Mouse (Mus musculus) CH12.LX (cell line): ENCODE measurements at regions not wholly inside any gene's neighbourhood (a gene's known extent, or its start where the extent isn't known, plus 50 kb on each side); places are given as distances from the start of the nearest gene placed in this dataset.
A peak's percentile ranks its signal among the peaks of the same experiment; 100 is the strongest.

Experiments
- DNase-seq: peaks from one replicate; pipeline ENCODE4 v3.0.0-alpha.2; 2013; ENCODE audit errors: extremely low read depth
- H3K27ac ChIP-seq: 2 replicates; pipeline ENCODE4 v1.5.1; 2012; ENCODE audit warnings: low read depth, mild to moderate bottlenecking, control low read depth, moderate library complexity; ENCODE audit not compliant: insufficient read depth
- H3K27me3 ChIP-seq: replicated peaks from 2 replicates; pipeline ENCODE3; 2012; ENCODE audit warnings: inconsistent platforms
- H3K36me3 ChIP-seq, 2 experiments: replicated peaks in 1 of 2; 2 replicates each; pipeline versions ENCODE3 to v1.6.1; 2012; ENCODE audit warnings: inconsistent platforms in 1 of 2, low read length in 1 of 2, mild to moderate bottlenecking in 1 of 2, mixed read lengths in 1 of 2, moderate library complexity in 1 of 2; ENCODE audit not compliant: control insufficient read depth in 1 of 2, insufficient read depth in 1 of 2
- H3K4me1 ChIP-seq, 2 experiments: 2 replicates each; pipeline ENCODE4 v1.6.1; 2012; ENCODE audit warnings: inconsistent platforms in 1 of 2, moderate library complexity in 1 of 2; ENCODE audit not compliant: insufficient read depth in 2 of 2, control insufficient read depth in 1 of 2
- H3K4me2 ChIP-seq: 2 replicates; pipeline ENCODE4 v1.6.1; 2012; ENCODE audit warnings: low read depth, mild to moderate bottlenecking, control low read depth; ENCODE audit not compliant: poor library complexity, insufficient read depth, severe bottlenecking
- H3K4me3 ChIP-seq, 3 experiments: fragments of 150-350 bp in 1 of 3; sonication (generic) in 1 of 3; replicated peaks in 1 of 3; 2 replicates each; pipeline versions ENCODE3 to v1.5.1; 2011 to 2012; ENCODE audit warnings: low read depth in 2 of 3, low read length in 2 of 3, mild to moderate bottlenecking in 2 of 3, moderate library complexity in 2 of 3, control low read depth in 1 of 3, improper control_type of control experiment in 1 of 3, inconsistent platforms in 1 of 3, mixed read lengths in 1 of 3; ENCODE audit not compliant: poor library complexity in 1 of 3
- H3K79me2 ChIP-seq: replicated peaks from 2 replicates; pipeline ENCODE4 v1.6.1; 2012; ENCODE audit warnings: mild to moderate bottlenecking, moderate library complexity; ENCODE audit not compliant: control insufficient read depth, poor library complexity, insufficient read depth, severe bottlenecking; ENCODE audit errors: extremely low read depth
- H3K9ac ChIP-seq: 2 replicates; pipeline ENCODE4 v1.6.1; 2012; ENCODE audit warnings: low read depth, mild to moderate bottlenecking, control low read depth, moderate library complexity; ENCODE audit not compliant: insufficient read depth
- H3K9me3 ChIP-seq: replicated peaks from 2 replicates; pipeline ENCODE3; 2012; ENCODE audit warnings: low read length, inconsistent platforms, mixed read lengths
- CHD2 ChIP-seq: IDR thresholded peaks from 2 replicates; pipeline ENCODE4 v1.6.1; 2011; ENCODE audit warnings: low read length, improper control_type of control experiment
- ETS1 ChIP-seq: conservative IDR thresholded peaks from 2 replicates; pipeline ENCODE4 v1.6.1; 2012; ENCODE audit warnings: low read depth, mild to moderate bottlenecking, inconsistent platforms, low read length, improper control_type of control experiment, moderate library complexity
- GABPA ChIP-seq: IDR thresholded peaks from 2 replicates; pipeline ENCODE4 v1.6.1; 2012; ENCODE audit warnings: low read depth, low read length, improper control_type of control experiment, inconsistent platforms; ENCODE audit not compliant: insufficient replicate concordance
- HCFC1 ChIP-seq: IDR thresholded peaks from 2 replicates; pipeline ENCODE4 v1.6.1; 2012; ENCODE audit warnings: low read depth, mild to moderate bottlenecking, inconsistent platforms, low read length, improper control_type of control experiment
- MAZ ChIP-seq: IDR thresholded peaks from 2 replicates; pipeline ENCODE4 v1.6.1; 2012; ENCODE audit warnings: low read depth, mild to moderate bottlenecking, inconsistent platforms, low read length, improper control_type of control experiment, moderate library complexity
- MEF2A ChIP-seq: IDR thresholded peaks from 2 replicates; pipeline ENCODE4 v1.6.1; 2014; ENCODE audit warnings: low read depth, mild to moderate bottlenecking, inconsistent platforms, low read length, improper control_type of control experiment, borderline replicate concordance
- MXI1 ChIP-seq: IDR thresholded peaks from 2 replicates; pipeline ENCODE4 v1.6.1; 2011; ENCODE audit warnings: mild to moderate bottlenecking, low read depth, low read length, improper control_type of control experiment
- POLR2AphosphoS2 ChIP-seq: IDR thresholded peaks from 2 replicates; pipeline ENCODE4 v1.6.1; 2011; ENCODE audit warnings: low read depth, low read length, improper control_type of control experiment
- RAD21 ChIP-seq: IDR thresholded peaks from 2 replicates; pipeline ENCODE4 v1.6.1; 2011; ENCODE audit warnings: low read depth, mild to moderate bottlenecking, low read length, improper control_type of control experiment, moderate library complexity
- SIN3A ChIP-seq: IDR thresholded peaks from 2 replicates; pipeline ENCODE4 v1.6.1; 2012; ENCODE audit warnings: low read length, improper control_type of control experiment, inconsistent platforms
- SMC3 ChIP-seq: IDR thresholded peaks from 2 replicates; pipeline ENCODE4 v1.6.1; 2011; ENCODE audit warnings: low read depth, low read length, improper control_type of control experiment
- TCF12 ChIP-seq: IDR thresholded peaks from 2 replicates; pipeline ENCODE4 v1.6.1; 2014; ENCODE audit warnings: low read depth, mild to moderate bottlenecking, inconsistent platforms, low read length, improper control_type of control experiment
- UBTF ChIP-seq: IDR thresholded peaks from 2 replicates; pipeline ENCODE4 v1.6.1; 2012; ENCODE audit warnings: low read depth, mild to moderate bottlenecking, inconsistent platforms, low read length, improper control_type of control experiment, moderate library complexity
- USF1 ChIP-seq: IDR thresholded peaks from 2 replicates; pipeline ENCODE4 v1.6.1; 2014; ENCODE audit warnings: low read depth, mild to moderate bottlenecking, inconsistent platforms, low read length, improper control_type of control experiment
- USF2 ChIP-seq: conservative IDR thresholded peaks from 2 replicates; pipeline ENCODE4 v1.6.1; 2011; ENCODE audit warnings: low read depth, low read length, improper control_type of control experiment
- ZNF384 ChIP-seq: IDR thresholded peaks from 2 replicates; pipeline ENCODE4 v1.6.1; 2012; ENCODE audit warnings: low read depth, low read length, improper control_type of control experiment, inconsistent platforms
- dilution Hi-C: fragments of 300-500 bp; cut with MboI; formaldehyde crosslinking; loops from 2 replicates; pipeline ENCODE4 v1.14.3; 2020; ENCODE audit warnings: low sequenced_read_pairs; ENCODE audit not compliant: extremely low pct_unique_long_range_greater_than_20kb, extremely low pct_ligation_motif_present
- in situ Hi-C: fragments of 300-500 bp; cut with MboI; formaldehyde crosslinking; loops from 3 replicates; pipeline ENCODE4 v1.14.3; 2019; ENCODE audit warnings: low sequenced_read_pairs, low pct_ligation_motif_present, low pct_unique_long_range_greater_than_20kb, mixed read lengths

- in situ Hi-C loops, result no loop called here
Observed at GRCm38 (mm10) chr1:185596815-185597214, 142.2 kb downstream of the Slc30a10 start.

DNA sequence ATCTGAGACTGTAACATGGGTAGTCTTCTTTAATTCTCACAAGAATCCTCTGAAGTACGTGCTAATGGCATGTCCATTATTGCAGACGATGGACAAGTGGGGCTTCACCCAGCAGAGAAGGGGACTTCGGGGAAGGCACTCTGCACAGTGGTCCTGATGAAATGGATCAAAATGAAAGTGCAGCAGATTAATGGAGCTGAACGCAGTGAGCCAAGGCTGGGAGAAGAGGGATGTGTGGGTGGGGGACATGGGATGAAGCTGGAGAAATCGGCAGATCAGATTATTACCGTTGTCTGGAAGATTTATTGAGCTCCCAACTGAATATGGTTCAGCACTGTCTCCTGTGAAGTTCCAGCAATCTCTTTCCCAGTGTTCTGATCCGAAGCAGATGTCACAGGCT is 143.9 kb downstream of the Slc30a10 start:
- in situ Hi-C loops, result no loop called here
- H3K4me1 ChIP-seq, result no peaks in the 10 kb centered on the region
- no peak for DNase-seq

More at GRCm38 (mm10) chr1:185596815-185597214, 142.2 kb downstream of the Slc30a10 start:
- Histone ChIP-seq H3K27ac (no peak overlapping the region), H3K9ac (no peak overlapping the region), H3K27me3 (no peaks in the 10 kb centered on the region), H3K4me1 (no peaks in the 10 kb centered on the region), H3K4me3 (no peak overlapping the region), H3K4me2 (no peak overlapping the region), H3K9me3 (peaks cover 23% of the 10 kb centered on the region), H3K79me2 (no peaks in the 10 kb centered on the region), H3K36me3 (no peaks in the 10 kb centered on the region)
- dilution Hi-C loops, result no loop called here
- TF ChIP-seq UBTF (no peak), ZNF384 (no peak), MAZ (no peak), TCF12 (no peak), MEF2A (no peak), HCFC1 (no peak), GABPA (no peak), USF1 (no peak), USF2 (no peak), CHD2 (no peak)
- peak; percentile 2 for DNase-seq

GRCm38 (mm10) chr1:185601166-185601565 is 146.5 kb downstream of the Slc30a10 start:
- H3K4me3 ChIP-seq, result no peak overlapping the region
- no peaks in the 10 kb centered on the region for H3K4me1 ChIP-seq
- H3K4me2 ChIP-seq, result no peak overlapping the region
- in situ Hi-C loops, result no loop called here
- dilution Hi-C loops, result no loop called here
- no peaks in the 10 kb centered on the region for H3K79me2 ChIP-seq
- no peak overlapping the region for H3K27ac ChIP-seq
- H3K27me3 ChIP-seq, result no peaks in the 10 kb centered on the region
- no peaks in the 10 kb centered on the region for H3K36me3 ChIP-seq
- H3K9me3 ChIP-seq, result peaks cover 14% of the 10 kb centered on the region
- TF ChIP-seq MXI1 (no peak), SIN3A (no peak), RAD21 (no peak), TCF12 (no peak), ETS1 (no peak), SMC3 (no peak)
- TF ChIP-seq, all 38 proteins: peak for 0
- H3K9ac ChIP-seq, result no peak overlapping the region
- no peak for DNase-seq

More for the DNA sequence above, 143.9 kb downstream of the Slc30a10 start:
- H3K36me3 ChIP-seq, result no peaks in the 10 kb centered on the region
- no peak overlapping the region for H3K4me3 ChIP-seq
- no peak overlapping the region for H3K4me2 ChIP-seq
- no peak overlapping the region for H3K9ac ChIP-seq
- no peaks in the 10 kb centered on the region for H3K27me3 ChIP-seq
- TF ChIP-seq POLR2AphosphoS2 (no peak), SIN3A (no peak)
- H3K9me3 ChIP-seq, result peaks cover 20% of the 10 kb centered on the region
- H3K27ac ChIP-seq, result no peak overlapping the region
- no peaks in the 10 kb centered on the region for H3K79me2 ChIP-seq
- dilution Hi-C loops, result no loop called here
